Mouse (Mus musculus): ENCODE data around the gene Sstr2.
A peak's percentile ranks its signal among the peaks of the same experiment; 100 is the strongest.

Gene Sstr2

DNA sequence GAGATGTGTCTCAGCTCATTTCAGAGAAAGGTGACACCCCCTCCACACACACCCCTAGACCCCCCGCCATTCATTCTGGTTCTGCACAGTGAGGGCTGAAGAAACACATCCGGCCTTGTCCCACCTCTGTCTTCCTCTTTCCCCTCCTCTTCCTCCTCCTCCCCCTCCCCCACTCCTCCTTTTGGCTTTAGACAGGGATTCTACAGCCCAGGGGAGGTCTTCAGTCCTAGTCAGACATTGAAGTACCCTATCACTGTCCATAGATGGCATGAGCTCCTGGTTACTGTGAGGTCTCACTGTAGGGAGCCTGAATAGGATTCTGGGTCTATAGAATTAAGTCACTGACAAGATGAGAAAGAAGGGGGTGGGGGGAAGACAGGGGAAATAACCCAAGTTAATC, 1.9 kb downstream of the Sstr2 start:
- DNase-seq (ENCODE audit: low spot score): no peak

DNA sequence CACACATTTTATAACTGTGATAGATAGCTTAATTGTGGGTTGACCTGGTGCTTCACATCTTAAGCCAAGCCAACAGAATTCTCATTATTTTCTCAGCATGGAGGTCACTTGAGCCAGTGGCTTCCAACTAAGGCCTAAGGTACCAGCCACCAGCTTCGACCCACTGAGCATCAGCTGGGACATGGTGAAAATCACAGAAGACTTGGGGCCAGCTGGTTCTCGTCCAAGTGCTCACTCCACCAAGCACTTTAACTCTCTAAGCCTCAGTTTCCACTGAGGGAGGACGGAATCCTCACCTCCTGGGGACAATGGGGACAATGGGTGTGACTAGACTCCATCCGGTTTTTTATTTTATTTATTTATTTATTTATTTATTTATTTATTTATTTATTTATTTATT, 2.9 kb downstream of the Sstr2 start:
- no peak for DNase-seq (ENCODE audit: low spot score)

DNA sequence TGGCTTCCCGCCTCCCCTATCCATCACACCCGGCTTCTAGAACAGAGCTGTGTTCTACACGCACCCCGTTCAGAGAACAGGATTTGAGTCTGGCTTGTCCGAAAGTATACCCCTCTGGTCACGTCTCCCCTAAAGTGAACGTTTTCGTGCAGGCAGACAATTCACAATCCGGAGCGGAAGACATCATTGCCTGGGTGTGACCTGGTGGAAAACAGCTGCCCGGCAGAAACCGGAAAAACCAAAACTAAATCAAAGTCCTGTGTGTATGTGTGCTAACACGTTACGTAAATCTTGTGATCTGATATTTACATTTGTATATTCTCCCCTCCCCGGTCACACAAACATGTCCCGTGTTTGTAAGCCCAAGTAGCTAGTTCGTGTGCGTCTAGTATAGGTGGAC, 6.3 kb downstream of the Sstr2 start:
- DNase-seq (ENCODE audit: low spot score): no peak

DNA sequence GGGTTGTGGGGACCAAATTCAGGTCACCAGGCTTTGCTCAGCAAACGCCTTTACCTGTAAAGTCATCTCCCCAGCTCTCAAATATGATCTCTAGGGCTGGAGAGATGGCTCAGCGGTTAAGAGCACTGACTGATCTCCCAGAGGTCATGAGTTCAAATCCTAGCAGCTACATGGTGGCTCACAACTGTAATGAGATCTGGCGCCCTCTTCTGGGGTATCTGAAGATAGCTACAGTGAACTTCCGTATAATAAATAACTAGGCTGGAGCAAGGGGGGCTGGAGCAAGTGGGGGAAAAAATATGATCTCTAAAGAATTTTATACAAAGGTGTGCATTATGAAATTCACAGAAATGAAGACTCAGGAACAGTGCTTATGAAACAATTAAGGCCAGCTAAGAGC, 8.6 kb downstream of the Sstr2 start:
- no peak for DNase-seq (ENCODE audit: low spot score)

DNA sequence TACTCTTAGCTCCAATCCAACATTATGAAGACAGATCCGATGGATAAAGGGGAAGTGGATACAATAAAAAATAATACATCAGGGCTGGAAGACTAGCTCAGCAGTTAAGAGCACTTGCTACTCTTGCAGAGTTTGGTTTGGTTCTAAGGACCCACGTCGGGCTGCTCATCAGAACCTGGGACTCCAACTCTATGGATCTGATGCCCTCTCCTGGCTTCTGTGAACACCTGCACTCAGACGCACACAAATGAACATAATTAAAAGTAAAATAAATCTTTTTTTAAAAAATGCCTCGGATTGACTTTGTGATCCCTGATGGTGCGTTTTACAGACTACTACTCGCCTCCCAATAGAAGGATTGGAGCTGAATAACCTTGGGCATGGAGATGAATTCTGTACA, 11.5 kb downstream of the Sstr2 start:
- no peak for DNase-seq (ENCODE audit: low spot score)

DNA sequence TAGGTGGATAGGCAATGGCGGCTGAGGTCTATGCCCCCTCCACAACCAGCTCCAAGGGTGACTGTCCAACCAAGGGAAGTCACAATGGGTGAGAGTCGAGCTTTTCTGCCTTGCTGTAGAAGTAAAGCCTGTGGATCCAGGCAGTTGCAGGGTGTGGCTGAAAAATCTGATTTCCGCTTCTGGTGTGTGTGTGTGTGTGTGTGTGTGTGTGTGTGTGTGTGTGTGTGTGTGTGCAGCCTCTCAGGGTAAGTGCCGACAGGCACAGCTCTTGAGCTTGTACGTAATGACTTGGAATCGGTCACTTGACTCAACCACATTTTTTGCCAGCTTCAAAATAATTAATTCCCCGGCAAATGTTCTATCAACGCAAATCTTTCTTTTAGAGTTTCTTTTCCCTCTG, 12.2 kb downstream of the Sstr2 start:
- DNase-seq (ENCODE audit: low spot score): no peak

DNA sequence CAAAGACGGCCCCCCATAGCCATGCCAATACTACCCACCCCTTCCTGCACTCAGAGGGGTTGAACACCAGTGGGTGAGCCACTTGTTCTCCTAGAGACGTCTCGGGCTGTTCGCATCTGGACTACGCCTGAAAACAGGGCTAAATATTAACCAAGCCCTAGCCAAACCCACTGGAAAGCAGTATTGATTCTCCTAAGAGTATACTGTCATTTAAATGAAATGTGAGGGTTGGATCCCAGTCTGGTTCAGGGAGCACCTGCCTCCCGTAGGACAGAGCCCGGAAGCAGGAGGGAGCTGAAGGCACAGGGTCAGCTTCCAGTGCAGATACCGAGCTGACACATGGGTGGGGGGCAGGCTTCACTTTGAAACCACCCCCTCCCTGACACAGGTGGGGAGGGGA, 12.7 kb downstream of the Sstr2 start:
- no peak for DNase-seq (ENCODE audit: low spot score)

DNA sequence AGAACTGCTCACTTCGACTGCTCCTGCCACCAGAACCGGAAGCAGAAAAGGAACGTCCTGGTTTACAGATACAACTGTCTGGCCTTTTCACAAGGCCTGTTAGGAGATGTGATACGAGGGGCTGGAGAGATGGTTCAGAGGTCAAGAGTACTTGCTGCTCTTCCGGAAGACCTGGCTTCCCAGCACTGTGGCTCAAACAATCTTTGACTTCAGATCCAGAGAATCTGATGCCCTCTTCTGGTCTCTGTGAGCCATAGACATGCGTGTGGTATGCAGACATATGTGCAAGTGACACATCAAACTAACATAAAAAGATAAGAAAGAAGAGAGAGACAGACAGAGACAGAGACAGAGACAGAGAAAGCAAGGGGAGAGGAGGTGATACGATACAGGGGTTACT, 13.2 kb downstream of the Sstr2 start:
- no peak for DNase-seq (ENCODE audit: low spot score)

DNA sequence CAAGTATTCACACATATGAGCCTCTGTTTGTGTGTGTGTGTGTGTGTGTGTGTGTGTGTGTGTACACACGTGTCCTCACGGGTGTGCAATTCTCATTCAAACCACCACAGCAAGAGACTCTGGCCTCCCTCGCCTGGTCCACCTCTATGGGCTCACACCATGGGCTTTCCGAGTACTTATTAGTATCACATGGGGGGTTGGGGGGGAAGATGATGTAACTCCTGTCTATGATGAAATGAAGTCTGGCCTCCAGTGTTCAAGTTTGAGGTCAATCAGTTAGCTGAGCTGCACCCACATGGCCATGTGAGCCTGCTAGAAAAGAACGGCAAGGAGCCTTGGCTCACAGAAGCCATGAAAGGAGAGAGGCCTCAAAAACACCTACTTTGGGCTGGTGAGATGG, 14.3 kb downstream of the Sstr2 start:
- no peak for DNase-seq (ENCODE audit: low spot score)

DNA sequence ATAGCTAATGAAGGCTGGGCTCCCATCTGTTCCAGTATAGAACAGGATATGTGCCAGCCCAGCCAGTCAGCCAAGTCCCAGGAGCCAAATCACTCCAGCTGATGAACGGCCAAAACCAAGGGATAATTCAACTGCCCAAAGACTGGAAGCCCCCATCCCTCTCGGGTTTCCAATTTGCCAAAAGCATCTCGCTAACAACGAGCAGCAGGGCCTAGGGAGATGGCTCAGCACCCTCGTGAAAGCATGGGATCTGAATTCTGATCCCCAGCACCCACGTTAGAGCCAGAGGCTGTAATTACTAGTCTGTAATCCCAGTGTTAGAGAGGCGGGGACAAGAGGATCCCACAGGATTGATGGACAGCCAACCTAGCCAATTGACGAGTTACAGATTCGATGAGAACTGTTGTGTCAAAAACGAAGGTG, 15.6 kb downstream of the Sstr2 start:
- no peak for DNase-seq (ENCODE audit: low spot score)

DNA sequence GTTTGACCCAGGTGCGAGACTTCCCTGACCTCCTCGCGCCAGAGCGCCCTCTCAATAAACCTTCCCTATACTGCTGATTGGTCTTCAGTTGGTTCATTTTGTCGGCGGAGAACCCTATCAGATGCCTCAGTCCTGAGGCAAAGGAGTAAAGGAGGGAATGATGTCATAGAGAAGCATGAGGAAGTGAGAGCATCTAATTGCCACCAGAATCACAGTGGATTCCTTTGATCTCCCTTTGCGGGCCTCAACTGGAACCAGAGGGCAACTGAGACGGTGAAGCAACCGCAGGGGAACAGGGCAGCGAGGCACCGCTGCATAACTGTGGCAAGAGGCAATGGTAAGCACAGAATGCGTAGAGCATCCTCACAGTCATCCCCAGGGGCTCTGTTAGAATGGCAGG, 19.5 kb downstream of the Sstr2 start:
- no peak for DNase-seq (ENCODE audit: low spot score)

DNA sequence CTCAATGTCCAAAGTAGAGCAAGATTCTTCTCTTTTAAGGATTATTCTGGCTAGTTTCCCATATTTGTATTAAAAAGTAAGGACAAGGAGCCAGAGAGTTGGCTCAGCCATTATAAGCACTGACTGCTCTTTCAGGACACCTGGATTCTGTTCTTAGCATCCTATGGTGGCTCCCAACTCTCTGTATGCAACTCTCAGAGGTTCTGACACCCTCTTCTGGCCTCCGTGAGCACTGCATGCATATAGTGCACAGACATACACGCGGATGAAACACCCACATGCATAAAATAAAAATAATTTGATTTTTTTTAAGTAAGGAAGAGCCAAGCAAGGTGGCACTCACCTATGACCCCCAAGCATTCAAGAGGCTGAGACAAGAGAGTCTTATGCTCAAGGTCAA, 26.0 kb downstream of the Sstr2 start:
- DNase-seq (ENCODE audit: low spot score): no peak

DNA sequence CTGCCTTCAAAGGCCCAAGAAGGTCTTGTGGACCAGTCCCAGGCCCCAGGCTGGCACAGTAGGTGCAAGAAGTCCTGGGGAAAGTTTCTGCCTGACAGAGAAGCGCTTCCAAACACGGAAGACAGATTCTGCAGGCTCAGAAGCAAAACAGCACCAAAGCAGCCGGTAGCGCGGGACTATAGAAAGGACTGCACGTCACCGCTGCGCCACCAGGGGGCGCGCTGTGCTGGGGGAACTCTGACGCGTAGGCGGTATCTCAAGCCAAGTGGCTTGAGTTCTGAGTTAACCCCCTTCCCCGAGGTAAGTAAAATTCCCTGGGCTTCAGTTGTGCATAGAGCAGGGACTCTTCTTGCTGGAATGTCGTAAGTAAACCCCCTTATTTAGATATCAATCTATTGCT, 29.0 kb downstream of the Sstr2 start:
- peak; percentile 75 for DNase-seq (ENCODE audit: low spot score)

DNA sequence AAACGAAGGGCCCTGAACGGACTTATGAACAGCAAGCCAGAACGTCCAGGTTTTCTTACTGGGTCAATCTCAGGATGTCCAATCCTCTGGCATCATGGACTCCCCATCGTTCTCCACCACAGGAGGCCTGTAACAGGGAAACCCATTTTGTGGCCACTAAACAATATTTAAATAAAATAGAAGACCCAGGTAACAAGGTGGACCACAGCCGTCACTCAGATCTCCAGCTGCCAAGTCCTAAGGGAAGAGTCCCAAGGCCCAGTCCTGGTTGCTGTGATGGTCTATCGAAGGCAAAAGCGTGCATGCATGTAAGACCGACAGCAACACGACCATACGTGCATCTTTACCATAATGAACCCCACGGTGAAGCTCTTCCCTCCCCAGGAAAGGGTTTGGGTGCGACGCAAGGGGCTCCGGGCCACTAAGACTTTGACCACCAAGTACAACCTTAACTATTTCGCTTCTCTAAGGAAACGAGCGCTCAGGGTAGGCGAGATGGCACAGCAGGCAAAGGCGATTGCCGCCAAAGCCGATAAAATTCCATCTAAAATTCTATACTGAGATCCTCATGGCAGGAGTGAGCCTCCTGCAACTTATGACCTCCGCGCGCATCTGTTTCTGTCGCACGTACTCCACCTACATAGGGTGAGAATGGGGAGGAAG, 29.7 kb downstream of the Sstr2 start, which contains the start of gene Cog1:
Gene Cog1 (plus strand): TSS at position 480 of the 663 bp plus-strand sequence.
- DNase-seq (ENCODE audit: low spot score): no peak

DNA sequence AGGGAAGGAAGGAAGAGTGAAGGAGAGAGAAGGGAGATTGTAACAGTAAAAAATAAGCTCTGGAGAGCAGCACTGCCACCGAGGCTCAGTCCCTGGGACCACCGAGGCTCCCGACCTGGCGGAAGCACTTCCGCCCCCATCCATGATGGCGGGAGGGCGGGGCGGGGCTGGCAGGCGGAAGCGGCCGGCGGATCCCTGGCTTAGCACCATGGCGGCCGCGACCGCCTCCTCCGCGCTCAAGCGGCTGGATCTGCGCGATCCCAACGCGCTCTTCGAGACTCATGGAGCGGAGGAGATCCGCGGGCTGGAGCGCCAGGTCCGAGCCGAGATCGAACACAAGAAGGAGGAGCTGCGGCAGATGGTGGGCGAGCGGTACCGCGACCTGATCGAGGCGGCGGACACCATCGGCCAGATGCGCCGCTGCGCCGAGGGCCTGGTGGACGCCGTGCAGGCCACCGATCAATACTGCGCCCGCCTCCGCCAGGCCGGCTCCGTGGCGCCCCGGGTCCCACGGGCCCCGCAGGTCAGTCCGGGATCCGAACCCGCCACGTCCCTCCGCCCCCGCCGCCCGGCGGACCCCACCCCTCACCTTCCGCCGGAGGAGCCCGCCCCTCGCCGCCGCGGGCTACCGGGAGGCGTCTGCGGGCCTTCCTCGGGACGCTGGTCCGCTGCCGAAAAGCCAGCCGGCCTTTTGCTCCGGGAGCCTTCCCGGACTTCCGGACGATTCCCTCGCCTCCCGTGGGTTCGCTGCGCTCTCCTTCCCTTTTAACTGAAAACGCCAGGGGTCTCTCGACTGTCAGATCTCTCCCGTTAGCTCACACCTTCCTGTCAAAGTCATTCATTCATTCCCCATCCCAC, 30.4 kb downstream of the Sstr2 start, which contains the start of gene Slc39a11:
Gene Slc39a11 (minus strand): TSS at position 727 of the 858 bp plus-strand sequence.
- DNase-seq (ENCODE audit: low spot score): peak; percentile 58

DNA sequence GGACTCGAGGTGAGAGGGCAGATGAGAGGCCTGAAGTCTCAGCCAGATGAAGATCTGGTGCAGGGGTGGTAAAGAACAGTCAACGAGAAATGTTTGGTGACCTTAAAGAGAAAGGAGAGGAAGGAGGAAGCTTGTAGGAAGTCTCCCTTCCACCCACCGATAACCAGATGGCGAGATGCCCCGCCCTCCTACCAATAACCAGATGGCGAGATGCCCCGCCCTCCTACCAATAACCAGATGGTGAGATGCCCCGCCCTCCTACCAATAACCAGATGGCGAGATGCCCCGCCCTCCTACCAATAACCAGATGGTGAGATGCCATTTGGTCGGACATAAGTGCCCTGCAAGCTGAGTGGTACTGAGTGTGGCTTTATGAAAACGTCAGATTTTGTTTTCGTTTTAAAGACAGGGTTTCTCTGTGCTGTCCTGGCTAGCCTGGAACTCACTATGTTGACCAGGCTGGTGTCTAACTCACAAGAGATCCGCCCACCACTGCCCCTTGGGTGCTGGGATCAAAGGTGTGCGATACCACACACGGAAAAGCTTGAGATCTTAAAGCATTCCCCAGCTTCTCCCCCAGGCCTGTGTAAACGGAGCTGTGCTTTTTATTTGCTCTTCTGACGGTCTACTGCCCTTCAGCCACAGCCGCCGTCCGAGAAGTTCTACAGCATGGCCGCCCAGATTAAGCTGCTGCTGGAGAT, 32.2 kb downstream of the Sstr2 start:
- DNase-seq (ENCODE audit: low spot score): peak; percentile 68

DNA sequence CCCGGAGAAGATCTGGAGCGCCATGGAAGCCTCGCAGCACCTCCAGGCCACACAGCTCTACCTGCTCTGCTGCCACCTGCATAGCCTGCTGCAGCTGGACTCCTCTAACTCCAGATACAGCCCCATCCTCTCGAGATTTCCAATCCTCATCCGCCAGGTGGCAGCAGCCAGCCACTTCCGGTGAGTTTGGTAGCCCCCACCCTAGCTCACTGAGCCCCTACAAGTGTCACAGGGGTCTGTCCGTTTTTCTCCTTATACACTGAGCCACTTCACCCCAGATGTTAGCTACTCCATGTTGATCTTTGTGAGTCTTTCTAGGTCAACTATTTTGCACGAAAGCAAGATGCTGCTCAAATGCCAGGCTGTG, 32.7 kb downstream of the Sstr2 start:
- no peak for DNase-seq (ENCODE audit: low spot score)

DNA sequence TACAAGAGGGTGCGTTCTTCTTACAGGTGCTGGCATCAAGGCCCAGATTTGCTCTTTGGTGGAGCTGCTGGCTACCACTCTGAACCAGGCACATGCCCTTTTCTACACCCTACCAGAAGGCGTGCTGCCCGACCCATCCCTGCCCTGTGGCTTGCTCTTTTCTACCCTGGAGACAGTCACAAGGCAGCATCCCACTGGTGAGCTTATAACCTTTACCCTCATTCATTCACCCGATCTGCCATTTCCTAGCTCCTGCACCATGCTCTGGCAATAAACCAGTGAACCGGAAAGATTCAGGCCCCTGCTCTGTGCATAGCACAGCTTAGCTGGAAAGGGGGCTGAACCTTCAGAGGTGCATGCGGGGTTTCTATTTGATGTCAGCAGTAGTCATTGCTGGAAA, 33.4 kb downstream of the Sstr2 start:
- no peak for DNase-seq (ENCODE audit: low spot score)

DNA sequence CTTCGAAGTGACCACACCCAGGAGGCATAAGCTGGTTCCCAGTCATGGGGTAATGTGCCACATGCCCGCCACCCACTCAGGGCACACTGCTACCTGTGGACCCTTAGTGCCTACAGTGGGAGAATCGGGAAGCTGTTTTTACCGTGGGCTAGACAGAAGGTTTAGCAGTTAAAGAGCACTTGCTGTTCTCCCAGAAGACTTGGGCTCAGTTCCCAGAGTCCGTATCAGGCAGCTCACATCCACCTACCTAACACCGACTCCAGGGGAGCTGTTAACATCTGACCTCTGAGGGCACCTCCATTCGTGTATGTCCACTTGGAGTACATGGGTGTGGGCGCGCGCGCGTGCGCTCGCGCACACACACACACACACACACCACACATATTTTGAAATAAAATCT, 35.0 kb downstream of the Sstr2 start:
- DNase-seq (ENCODE audit: low spot score): no peak

DNA sequence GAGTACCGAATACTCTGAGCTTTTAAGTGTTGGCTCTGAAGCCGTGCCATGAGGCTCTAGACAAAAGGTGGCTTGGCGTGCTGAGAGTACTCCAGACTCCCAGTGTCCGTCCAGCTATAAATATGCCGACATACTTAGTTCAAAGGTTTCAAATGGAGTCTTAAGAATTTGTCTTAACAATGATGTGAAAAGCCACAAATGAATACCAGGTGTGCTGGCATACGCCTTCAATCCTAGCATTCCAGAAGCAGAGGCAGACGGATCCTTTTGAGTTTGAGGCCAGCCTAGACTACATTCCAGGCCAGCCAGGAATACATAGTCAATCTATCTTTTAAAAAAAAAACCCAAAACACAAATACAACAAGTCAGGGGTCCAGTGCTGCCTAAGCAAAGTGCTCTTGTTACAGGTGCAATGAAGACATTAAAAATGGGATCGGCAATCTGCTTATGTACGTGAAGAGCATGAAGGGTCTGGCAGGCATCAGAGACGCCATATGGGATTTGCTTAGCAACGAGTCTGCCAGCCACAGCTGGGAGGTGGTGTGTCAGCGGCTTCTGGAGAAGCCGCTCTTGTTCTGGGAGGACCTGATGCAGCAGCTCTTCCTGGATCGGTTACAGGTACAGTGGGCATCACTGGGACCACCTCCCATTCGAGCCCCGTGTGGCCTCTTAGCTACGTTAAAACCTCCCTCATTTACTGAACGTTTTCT, 35.6 kb downstream of the Sstr2 start:
- no peak for DNase-seq (ENCODE audit: low spot score)

DNA sequence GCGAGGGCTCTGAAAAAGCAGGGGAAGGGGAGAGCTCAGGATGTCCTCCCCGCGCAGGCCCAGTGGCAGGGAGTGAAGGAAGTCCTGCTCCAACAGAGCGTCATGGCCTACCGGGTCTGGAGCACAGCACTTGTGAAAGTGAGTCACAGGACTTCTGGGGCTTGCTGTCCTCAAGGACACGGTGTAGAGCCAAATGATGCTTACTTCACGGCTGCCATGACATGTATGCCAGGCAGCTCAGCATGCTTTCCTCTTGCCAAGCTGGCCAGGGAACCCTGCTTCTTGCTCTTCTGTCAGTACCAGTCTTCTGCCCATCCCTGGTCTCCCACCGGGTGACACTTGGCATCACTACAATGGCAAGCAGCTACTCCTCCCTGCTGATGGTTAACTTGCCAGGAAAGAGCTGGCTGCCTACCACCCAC, 37.4 kb downstream of the Sstr2 start:
- no peak for DNase-seq (ENCODE audit: low spot score)

DNA sequence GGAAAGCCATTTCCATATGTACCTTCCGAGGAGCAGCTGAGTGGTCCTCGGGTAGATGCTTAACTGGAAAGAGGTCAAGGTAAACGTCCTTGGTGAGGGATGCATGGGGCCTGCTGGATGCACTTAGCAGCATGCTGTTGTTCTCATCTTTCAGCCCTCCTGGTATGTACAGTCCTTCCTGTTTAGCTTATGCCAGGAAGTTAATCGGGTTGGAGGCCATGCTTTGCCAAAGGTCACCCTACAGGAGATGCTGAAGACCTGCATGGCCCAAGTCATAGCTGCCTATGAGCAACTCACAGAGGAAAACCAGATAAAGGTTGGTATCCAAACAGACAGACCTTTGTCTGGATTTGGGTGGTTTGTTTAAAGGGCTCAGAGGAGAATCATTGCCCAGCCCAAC, 38.1 kb downstream of the Sstr2 start:
- no peak for DNase-seq (ENCODE audit: low spot score)
